Mouse (Mus musculus): ENCODE measurements around the gene Ppm1h.

Ppm1h gene

GRCm38 (mm10) chr10:122744970-122745369 is 66.4 kb downstream of the Ppm1h start:
- DNase-seq (ENCODE audit: low read depth, low spot score): no peak

DNA sequence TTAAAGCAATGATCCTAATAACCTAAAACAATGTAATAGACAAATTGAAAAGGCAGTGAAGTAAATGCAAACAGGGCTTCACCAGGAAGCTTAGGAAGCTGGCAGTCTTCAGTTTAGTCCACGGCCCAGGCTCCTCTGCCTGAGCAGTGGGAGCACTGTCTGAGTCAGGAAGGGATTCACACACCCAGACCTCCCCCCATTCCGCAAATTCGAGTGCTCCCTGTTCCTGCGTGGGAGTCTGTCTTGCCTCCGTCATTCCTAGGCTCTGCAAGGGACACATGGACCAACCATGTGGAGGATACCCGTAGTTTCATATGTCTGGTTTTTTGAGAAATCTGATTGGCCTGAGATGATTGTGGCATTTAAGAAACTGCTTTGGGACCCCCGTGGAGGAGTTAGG is 67.6 kb downstream of the Ppm1h start:
- DNase-seq (ENCODE audit: low read depth, low spot score): no peak

GRCm38 (mm10) chr10:122747151-122747925 is 68.8 kb downstream of the Ppm1h start:
- DNase-seq (ENCODE audit: low read depth, low spot score): no peak

DNA sequence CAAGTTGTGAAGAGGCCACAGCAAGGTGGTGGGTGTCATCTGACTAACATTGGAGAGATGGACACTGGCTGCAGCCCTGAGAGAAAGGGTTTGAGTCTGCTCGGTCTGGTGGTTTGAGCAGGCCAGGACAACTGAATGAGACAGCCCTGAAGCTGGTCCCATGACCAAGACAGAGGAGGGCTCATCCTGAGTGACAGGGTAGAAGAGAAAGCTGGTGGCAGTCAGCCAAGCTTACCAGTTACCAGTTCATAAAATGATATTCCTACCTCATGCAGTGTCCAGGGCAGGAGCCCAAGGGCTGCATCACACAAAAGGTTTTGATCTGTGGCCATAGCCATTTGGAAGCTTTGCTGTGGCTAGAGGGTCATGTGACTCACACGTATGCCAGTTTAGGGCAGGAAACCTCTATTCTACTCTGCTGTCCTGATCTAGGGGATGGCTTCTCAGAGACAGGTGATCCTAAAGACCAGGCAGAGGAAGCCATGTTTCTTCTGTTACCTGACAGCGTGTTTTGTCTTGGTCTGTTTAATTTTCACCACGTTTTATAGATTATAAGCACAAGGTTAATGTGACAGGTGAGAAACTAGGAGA is 69.9 kb downstream of the Ppm1h start:
- no peak for DNase-seq (ENCODE audit: low read depth, low spot score)

DNA sequence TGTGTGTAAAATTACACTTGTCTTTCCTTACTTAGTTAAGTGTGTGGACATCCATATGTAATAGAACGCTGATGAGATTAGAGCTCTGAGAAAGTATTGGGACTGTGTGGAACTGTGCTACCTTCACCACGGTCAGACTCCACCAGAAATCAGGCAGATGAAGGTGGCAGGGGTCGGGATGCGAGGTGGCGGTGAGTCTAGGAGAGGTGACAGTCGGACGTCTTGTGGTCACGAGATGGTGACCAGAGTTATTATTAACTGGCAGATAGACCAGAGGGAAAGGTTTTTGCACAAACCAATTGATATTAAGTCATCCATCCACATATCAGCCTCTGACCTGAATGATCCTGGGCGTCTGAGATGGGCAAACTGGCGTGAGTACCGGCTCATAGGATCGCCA is 70.5 kb downstream of the Ppm1h start:
- no peak for DNase-seq (ENCODE audit: low read depth, low spot score)

DNA sequence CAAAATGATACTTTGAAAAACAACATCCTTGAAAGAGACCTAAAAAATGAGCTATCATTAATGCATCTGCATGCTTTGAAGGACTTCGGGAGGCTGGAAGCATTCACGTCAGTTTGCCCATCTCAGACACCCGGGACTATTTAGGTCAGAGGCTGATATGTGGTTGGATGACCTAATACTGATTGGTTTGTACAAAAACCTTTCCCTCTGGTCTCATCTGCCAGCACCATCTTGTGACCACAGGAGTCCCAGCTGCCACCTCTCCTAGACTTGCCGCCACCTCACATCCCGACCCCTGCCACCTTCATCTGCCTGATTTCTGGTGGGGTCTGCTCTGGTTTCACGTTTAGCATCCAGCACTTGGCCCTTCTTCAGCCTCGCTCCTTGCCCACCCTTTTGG is 71.3 kb downstream of the Ppm1h start:
- DNase-seq (ENCODE audit: low read depth, low spot score): no peak

DNA sequence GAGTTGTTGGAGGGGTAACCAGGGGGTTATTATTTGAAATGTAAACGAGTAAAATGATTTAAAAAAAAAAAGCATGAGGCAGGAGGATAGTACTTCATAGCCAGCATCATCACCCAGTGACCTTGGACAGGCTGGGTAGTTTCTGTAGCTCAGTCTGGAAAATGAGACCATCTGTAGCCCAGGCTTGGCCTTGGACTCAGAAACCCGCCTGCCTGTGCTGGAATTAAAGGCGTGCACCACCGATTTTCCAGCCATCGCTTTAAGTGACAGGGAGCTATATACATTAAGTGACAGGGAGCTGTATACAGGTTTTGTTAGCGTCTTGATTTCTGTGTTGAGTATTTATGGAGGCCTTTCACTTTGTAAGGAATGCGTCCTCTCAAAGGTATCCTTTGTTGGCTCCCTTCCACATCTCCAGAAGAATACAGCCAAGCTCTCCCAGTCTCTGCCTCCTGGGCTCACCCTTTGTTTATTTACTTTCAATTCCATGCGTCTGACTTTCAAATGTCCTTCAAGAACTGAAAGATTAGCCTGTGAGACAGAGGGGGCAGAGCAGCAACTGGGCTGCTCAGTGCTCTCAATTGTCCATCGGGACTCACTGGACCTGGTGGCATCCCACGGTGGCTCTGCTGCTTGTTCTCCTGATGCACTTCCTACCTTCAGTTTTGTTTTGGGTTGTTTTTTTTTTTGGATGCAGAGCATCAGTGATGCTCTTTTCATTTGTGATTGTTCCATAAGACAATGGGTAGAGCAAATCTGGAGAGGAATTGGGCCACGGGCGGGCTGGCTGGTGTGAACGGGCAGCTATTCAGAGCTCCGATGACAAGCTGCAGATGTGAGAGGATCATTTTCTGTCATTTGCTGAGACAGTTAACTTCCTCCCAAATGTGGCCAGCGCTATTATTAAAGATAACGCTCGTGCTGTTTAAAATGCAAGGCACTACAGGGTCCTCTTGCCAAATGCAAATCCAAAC is 74.7 kb downstream of the Ppm1h start:
- DNase-seq (ENCODE audit: low read depth, low spot score): peak; percentile 79

GRCm38 (mm10) chr10:122753924-122754307 is 75.4 kb downstream of the Ppm1h start:
- peak; percentile 30 for DNase-seq (ENCODE audit: low read depth, low spot score)

- no peak for DNase-seq (ENCODE audit: low read depth, low spot score)
Observed at GRCm38 (mm10) chr10:122754967-122755366, 76.4 kb downstream of the Ppm1h start.

DNA sequence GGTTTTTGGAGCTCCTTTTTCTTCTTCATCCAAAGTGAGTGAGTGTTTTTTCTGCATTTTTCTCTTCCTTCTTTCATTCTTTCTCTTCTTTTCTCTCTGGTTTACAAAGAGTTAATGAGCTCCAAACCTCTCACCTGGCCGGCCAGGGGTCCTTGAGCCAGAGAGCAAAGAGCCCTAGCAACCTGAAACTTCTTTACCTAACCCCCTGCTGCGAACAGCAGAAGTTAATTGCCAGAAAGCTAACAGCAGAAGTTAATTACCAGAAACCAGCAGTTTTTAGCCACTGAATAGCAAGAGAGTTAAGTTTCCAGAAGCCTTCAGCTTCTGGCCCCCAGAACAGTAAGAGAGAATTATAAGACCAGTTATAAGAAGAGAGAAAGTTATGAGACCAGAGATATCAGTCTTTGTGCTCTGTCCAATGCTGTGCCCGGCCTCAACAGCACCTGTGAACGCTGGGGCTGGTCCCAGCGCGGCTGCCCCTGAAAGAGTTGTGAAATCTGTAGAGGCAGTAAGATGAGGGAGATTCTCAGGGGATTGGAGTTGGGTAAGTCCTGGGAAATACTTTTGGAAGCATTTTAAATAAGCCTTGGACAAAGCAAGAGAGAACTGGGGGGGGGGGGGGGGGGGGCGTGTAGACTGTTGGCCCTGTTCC is 78.4 kb downstream of the Ppm1h start:
- DNase-seq (ENCODE audit: low read depth, low spot score): no peak

DNA sequence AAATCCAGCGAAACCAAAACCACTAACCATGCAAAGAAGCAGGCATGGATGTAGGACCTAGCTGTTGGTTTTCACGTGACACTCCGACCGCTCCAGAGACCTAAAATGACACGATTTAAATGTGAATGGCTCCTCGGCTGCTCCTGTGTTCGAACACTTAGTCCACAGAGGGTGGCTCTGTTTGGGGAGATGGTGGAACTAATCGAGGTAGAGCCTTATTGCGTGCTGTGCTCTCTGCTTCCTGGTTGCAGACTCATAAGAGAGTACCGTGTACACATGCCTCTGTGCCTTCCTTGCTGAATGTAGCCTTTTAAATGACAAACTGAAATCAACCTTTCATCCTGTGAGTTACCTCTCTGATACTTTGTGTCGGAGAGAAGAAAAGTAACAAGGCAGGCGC is 79.2 kb downstream of the Ppm1h start:
- peak; percentile 18 for DNase-seq (ENCODE audit: low read depth, low spot score)

DNA sequence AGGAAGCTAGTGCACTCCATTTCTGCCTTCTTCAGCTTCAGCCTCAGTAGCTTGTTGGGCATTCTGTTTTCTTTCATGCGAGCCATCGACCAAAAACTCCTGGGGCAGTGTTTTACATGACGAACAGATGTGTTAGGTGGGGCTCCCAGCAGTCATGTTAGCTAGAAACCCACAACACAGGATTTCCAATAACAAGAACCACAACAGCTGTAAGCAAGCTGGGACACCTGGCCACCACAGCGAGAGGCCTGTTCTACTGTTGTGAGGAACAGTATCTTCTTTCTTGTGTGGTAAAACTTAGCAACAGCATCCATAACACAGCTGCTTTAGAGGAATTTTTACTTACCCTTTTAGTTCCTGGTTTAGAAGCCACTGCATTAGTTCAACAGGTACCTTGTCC is 79.8 kb downstream of the Ppm1h start:
- no peak for DNase-seq (ENCODE audit: low read depth, low spot score)

- no peak for DNase-seq (ENCODE audit: low read depth, low spot score)
Observed at GRCm38 (mm10) chr10:122759729-122760128, 81.2 kb downstream of the Ppm1h start.

DNA sequence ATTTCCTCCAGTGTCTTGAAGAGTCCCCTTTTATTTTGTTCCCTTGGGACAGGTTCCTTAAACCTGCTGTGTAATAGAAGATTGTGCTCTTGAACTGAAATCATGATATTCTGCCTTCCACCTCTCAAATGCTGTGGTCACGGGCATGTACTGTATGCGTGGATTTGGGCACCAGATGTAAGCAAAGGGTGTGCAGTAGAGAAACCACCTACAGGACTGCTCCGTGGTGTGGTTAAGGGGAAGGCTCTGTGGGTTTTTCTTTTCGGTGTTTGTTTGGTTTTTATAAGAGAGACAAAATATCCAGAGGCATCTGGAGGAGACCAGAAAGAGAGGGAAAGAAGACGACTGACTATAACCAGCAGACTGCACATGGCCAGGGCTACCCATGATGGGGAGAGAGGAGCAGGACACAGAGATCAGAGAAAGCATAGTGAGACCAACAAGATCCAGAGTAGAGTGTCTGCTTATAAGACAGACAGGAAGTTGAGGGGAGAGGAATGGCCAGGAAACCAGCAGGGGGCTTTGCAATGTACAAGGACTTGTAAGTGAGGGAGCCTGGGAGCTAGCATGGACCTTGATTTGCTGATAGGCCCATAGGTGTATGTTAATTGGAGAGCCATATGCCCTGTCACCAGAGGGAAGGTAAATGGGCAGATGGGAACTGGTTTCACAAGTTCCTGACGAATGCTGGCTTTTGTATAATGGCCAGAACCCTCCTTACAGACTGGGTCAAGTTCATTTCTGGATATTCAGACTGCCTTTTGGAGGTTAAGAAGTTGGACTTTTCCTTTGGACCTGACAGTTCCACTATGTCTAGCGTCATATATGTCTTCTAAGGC is 82.1 kb downstream of the Ppm1h start:
- DNase-seq (ENCODE audit: low read depth, low spot score): no peak

GRCm38 (mm10) chr10:122762772-122763511 is 84.4 kb downstream of the Ppm1h start:
- DNase-seq (ENCODE audit: low read depth, low spot score): peak; percentile 33

DNA sequence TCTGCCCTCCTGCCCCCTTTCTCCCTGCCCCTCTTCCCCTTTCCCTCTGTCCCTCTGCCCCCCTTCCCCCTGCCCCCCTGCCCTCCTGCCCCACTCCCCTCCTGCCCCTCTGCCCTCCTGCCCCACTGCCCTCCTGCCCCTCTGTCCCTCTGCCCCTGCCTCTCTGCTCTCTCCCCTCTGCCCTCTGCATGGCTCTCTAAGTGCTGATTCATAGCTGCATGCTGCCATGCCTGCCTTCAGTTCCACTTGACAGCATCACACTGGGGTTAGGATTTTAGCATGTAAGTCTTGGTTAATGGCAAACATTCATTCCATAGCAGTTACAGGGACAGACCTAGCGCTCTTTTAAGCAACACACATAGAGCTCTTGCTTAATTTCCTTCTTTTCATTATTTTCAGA is 85.0 kb downstream of the Ppm1h start:
- DNase-seq (ENCODE audit: low read depth, low spot score): no peak

DNA sequence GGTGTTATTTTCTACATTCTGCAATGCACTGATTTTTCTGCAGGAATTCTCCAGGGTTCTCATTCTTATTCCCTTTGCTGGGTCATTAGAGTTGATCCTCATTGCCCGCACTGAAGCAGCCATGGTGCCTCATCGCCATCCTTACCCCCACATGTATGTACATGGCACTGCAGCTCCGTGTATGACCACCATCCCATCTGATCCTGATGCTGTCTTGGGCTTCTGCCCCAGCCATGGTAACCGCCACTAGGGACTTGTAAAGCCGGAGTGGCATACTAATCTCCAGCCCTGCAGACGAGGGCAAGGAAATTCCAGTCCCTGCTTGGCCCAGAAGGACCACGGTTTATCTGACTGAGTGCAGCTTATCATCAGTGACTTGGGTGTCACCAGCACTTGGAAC is 86.1 kb downstream of the Ppm1h start:
- no peak for DNase-seq (ENCODE audit: low read depth, low spot score)

DNA sequence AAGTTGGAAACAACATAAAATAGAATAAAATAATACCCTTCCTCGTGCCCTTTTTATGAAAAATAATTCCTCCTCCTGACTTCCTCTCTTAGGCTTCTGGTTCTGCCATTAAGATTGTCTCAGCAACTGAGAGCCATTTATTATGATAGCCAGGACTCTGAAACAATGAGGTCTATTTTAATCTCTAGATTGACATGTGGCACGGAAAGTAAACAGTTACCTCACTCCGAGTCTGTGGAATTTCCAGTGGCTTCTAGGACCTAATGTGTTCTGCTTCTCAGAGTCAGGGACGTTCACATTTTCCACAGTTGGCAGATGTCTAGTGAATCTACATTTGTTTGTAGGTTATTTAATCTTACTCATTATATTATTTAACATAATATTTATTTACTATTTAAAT is 87.0 kb downstream of the Ppm1h start:
- no peak for DNase-seq (ENCODE audit: low read depth, low spot score)

GRCm38 (mm10) chr10:122765992-122766391 is 87.4 kb downstream of the Ppm1h start:
- no peak for DNase-seq (ENCODE audit: low read depth, low spot score)

DNA sequence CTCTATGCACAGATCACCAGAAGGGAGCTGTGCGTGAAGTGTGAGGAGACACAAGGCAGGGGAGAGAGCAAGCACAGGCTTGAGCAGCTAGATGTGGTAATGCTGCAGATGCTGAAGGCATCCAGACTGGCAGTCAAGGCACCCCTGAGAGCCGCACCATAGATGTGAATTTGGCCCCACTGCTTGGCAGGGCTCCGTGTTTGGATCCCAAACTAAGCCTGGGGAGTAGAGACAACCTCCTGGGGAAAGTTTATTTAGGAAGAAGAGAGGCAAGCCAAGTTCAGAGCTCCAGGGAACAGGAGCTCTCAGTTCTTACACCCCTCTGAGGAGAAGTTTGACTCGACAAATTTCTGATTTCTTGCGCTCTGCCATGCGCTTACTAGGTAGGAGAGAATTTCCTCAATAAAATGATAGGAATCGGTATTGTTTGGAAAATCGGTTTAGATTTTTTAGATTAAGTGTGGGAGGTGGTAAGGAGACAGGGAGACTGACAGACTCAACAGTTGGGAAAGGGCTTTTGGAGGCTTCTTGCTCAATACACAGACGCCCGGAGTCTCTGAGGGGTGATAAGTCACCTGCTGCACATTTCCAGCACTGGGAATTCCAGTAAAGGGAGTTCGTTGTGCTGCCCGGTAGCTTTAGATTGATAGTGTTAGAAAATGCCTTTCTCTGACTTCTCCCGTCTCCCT is 89.8 kb downstream of the Ppm1h start:
- DNase-seq (ENCODE audit: low read depth, low spot score): no peak

Measured in R1 (cell line).